In genomic region chr15:101469093-101469492, GRCm38 (mm10) we compare ENCODE assay signal across 31 mouse cellular contexts. TPM values are rescaled to one million over a fixed set of nuclear protein-coding genes. Genes with fewer than 3 reads are reported as not detected.
"Had no signal": no experiment of that assay in that cellular context is flagged by ENCODE, and none has a peak within 500 bp of the region (broad histone marks: within the 10 kb centered on the region; RNA-seq: fewer than 3 reads in every experiment).

No protein-coding gene starts in this region.

- H3K4me2 ChIP-seq: liver, embryonic 13.5 days; lung, embryonic 14.5 days; midbrain, embryonic 11.5 days; neural tube, embryonic 13.5 days had no signal

- H3K9ac ChIP-seq: liver, embryonic 13.5 days; lung, embryonic 14.5 days; neural tube, embryonic 13.5 days had no signal

- H3K9me3 ChIP-seq: liver, embryonic 13.5 days; neural tube, embryonic 13.5 days had no signal

- H3K27me3 ChIP-seq: liver, embryonic 13.5 days; neural tube, embryonic 13.5 days had no signal

- H3K27ac ChIP-seq: kidney, postnatal 0 days; layer of hippocampus, adult 2 months; left cerebral cortex, adult 2 months; liver, embryonic 13.5 days; macrophage; neural tube, embryonic 13.5 days; stomach, postnatal 0 days had no signal

- H3K4me3 ChIP-seq: layer of hippocampus, adult 2 months; left cerebral cortex, adult 2 months; liver, embryonic 13.5 days; neural tube, embryonic 13.5 days had no signal

- H3K4me1 ChIP-seq: liver, embryonic 13.5 days; neural tube, embryonic 13.5 days had no signal

- DNase-seq: kidney, adult 2 months; kidney, postnatal 25 days; layer of hippocampus, adult 9-11 months; layer of hippocampus, postnatal 36 days; liver, embryonic 13.5 days; lung, embryonic 14.5 days; midbrain, embryonic 14.5 days; right cerebral cortex, postnatal 14 days; right cerebral cortex, postnatal 4 days; thymus, adult 2 months; thymus, postnatal 14 days; thymus, postnatal 4 days had no signal

- H3K36me3 ChIP-seq: liver, embryonic 13.5 days; neural tube, embryonic 13.5 days had no signal

- ATAC-seq: lung, postnatal 0 days had no signal

RNA-seq across cellular contexts. Expression of gene Krt86, which starts 4.2 kb away (rescaled TPM):
- total RNA-seq: layer of hippocampus, adult 2 months; layer of hippocampus, postnatal 36 days; left cerebral cortex, adult 2 months; left cerebral cortex, postnatal 10 days; left cerebral cortex, postnatal 36 days; liver, adult 2 months; megakaryocyte-erythroid progenitor cell, adult 5-6 weeks had no signal
- polyA plus RNA-seq: kidney, adult 2 months; kidney, embryonic 14.5 days; kidney, postnatal 0 days; limb, embryonic 11.5 days; liver, adult 2 months; liver, embryonic 13.5 days; liver, embryonic 16.5 days; lung, embryonic 14.5 days; lung, postnatal 0 days; macrophage; midbrain, embryonic 11.5 days; stomach, embryonic 14.5 days; stomach, postnatal 0 days had no signal

RNA-seq across cellular contexts. Expression of gene Krt81, which starts 5.5 kb away (rescaled TPM):
- total RNA-seq: layer of hippocampus, adult 2 months; layer of hippocampus, postnatal 36 days; left cerebral cortex, adult 2 months; left cerebral cortex, postnatal 10 days; left cerebral cortex, postnatal 36 days; liver, adult 2 months; megakaryocyte-erythroid progenitor cell, adult 5-6 weeks had no signal
- polyA plus RNA-seq: kidney, adult 2 months; kidney, embryonic 14.5 days; kidney, postnatal 0 days; large intestine, adult 2 months; limb, embryonic 11.5 days; limb, embryonic 14.5 days; liver, adult 2 months; liver, embryonic 13.5 days; liver, embryonic 16.5 days; lung, embryonic 14.5 days; lung, postnatal 0 days; macrophage; midbrain, embryonic 11.5 days; midbrain, embryonic 14.5 days; midbrain, postnatal 0 days; neural tube, embryonic 13.5 days; stomach, embryonic 14.5 days; stomach, postnatal 0 days had no signal

RNA-seq across cellular contexts. Expression of gene Krt88, which starts 21.5 kb away (rescaled TPM):
- total RNA-seq: layer of hippocampus, adult 2 months; layer of hippocampus, postnatal 36 days; left cerebral cortex, adult 2 months; left cerebral cortex, postnatal 10 days; left cerebral cortex, postnatal 36 days; liver, adult 2 months; megakaryocyte-erythroid progenitor cell, adult 5-6 weeks; midbrain, postnatal 0 days had no signal
- polyA plus RNA-seq: kidney, adult 2 months; kidney, embryonic 14.5 days; limb, embryonic 11.5 days; limb, embryonic 14.5 days; liver, adult 2 months; liver, embryonic 13.5 days; liver, embryonic 16.5 days; lung, embryonic 14.5 days; macrophage; midbrain, embryonic 11.5 days; midbrain, embryonic 14.5 days; midbrain, postnatal 0 days; neural tube, embryonic 13.5 days; stomach, embryonic 14.5 days; stomach, postnatal 0 days; thymus, adult 2 months had no signal

RNA-seq across cellular contexts. Expression of gene Krt83, which starts 22.2 kb away (rescaled TPM):
- total RNA-seq: layer of hippocampus, adult 2 months; layer of hippocampus, postnatal 36 days; left cerebral cortex, adult 2 months; left cerebral cortex, postnatal 10 days; left cerebral cortex, postnatal 36 days; liver, adult 2 months; megakaryocyte-erythroid progenitor cell, adult 5-6 weeks; midbrain, postnatal 0 days had no signal
- polyA plus RNA-seq: kidney, embryonic 14.5 days; kidney, postnatal 0 days; limb, embryonic 11.5 days; liver, adult 2 months; liver, embryonic 13.5 days; lung, postnatal 0 days; macrophage; midbrain, embryonic 11.5 days; midbrain, embryonic 14.5 days; midbrain, postnatal 0 days; neural tube, embryonic 13.5 days; stomach, embryonic 14.5 days had no signal

RNA-seq across cellular contexts. Expression of gene Krt87, which starts 30.5 kb away (rescaled TPM):
- total RNA-seq: liver, adult 2 months; megakaryocyte-erythroid progenitor cell, adult 5-6 weeks had no signal
- polyA plus RNA-seq: kidney, adult 2 months; kidney, embryonic 14.5 days; limb, embryonic 11.5 days; liver, adult 2 months; liver, embryonic 13.5 days; liver, embryonic 16.5 days; macrophage had no signal
